Mouse (Mus musculus) gastrocnemius, adult 18-20 months (tissue): ENCODE measurements around the gene Anapc16. TPM values are rescaled to one million over a fixed set of nuclear protein-coding genes. Genes with fewer than 3 reads are reported as not detected.
A peak's percentile ranks its signal among the peaks of the same experiment; 100 is the strongest.

Source experiments
- DNase-seq: peaks from one replicate; pipeline ENCODE4 v3.0.0; 2021; ENCODE audit warnings: low spot score
- total RNA-seq, 2 experiments: library from RNA; stranded (reverse); gene quantifications; 2 replicates each; pipeline ENCODE4 v1.2.3; 2021

Gene Anapc16
- total RNA-seq, 2 experiments from 2014 or later, result 43.7 to 43.9 TPM

- no peak for DNase-seq
Observed at GRCm38 (mm10) chr10:59972534-59972933, 30.4 kb downstream of the Anapc16 start.

GRCm38 (mm10) chr10:59971813-59972212 lies 31.1 kb downstream of the Anapc16 start:
- DNase-seq, result no peak

- DNase-seq, result peak; percentile 62
Observed at GRCm38 (mm10) chr10:59970450-59971062, 32.4 kb downstream of the Anapc16 start.

GRCm38 (mm10) chr10:59969821-59970449 lies 33.0 kb downstream of the Anapc16 start:
- DNase-seq, result peak; percentile 92

GRCm38 (mm10) chr10:59967309-59967942 lies 35.5 kb downstream of the Anapc16 start:
- DNase-seq, result no peak

- no peak for DNase-seq
Observed at GRCm38 (mm10) chr10:59966743-59967142, 36.2 kb downstream of the Anapc16 start.

- DNase-seq, result no peak
Observed at GRCm38 (mm10) chr10:59965788-59966187, 37.1 kb downstream of the Anapc16 start.

GRCm38 (mm10) chr10:59965362-59965695 lies 37.6 kb downstream of the Anapc16 start:
- no peak for DNase-seq

- DNase-seq, result no peak
Observed at GRCm38 (mm10) chr10:59964504-59965361, 38.2 kb downstream of the Anapc16 start.

GRCm38 (mm10) chr10:59963609-59964008 lies 39.3 kb downstream of the Anapc16 start:
- DNase-seq, result no peak

- DNase-seq, result no peak
Observed at GRCm38 (mm10) chr10:59959517-59959916, 43.4 kb downstream of the Anapc16 start.

- DNase-seq, result no peak
Observed at GRCm38 (mm10) chr10:59958458-59958857, 44.5 kb downstream of the Anapc16 start.

- no peak for DNase-seq
Observed at GRCm38 (mm10) chr10:59957171-59958149, 45.5 kb downstream of the Anapc16 start.

- no peak for DNase-seq
Observed at GRCm38 (mm10) chr10:59956681-59957080, 46.3 kb downstream of the Anapc16 start.

- DNase-seq, result no peak
Observed at GRCm38 (mm10) chr10:59953564-59954039, 49.3 kb downstream of the Anapc16 start.

- no peak for DNase-seq
Observed at GRCm38 (mm10) chr10:59952781-59953563, 50.0 kb downstream of the Anapc16 start.

GRCm38 (mm10) chr10:59952152-59952780 lies 50.7 kb downstream of the Anapc16 start:
- DNase-seq, result peak; percentile 75

- DNase-seq, result peak; percentile 99
Observed at GRCm38 (mm10) chr10:59951211-59952151, 51.5 kb downstream of the Anapc16 start, which contains the start of gene Ddit4. Gene Ddit4 (minus strand): TSS chr10:59951834.
